ENCODE assay signal across 9 mouse cellular contexts in genomic region chr19:7136714-7137498, GRCm38 (mm10). TPM values are rescaled to one million over a fixed set of nuclear protein-coding genes. Genes with fewer than 3 reads are reported as not detected.
DNase-seq lines count a peak whose midpoint lies in the region; ATAC-seq and TF ChIP-seq lines count a peak whose summit lies in the region.
"Had no signal": no experiment of that assay in that cellular context is flagged by ENCODE, and none has a peak within 500 bp of the region (broad histone marks: within the 10 kb centered on the region; RNA-seq: fewer than 3 reads in every experiment).

No protein-coding gene starts in this region.

- TF ChIP-seq CTCF in cerebellum, adult 2 months (IDR thresholded peaks at IDR 0.05; ENCODE audit: borderline replicate concordance, insufficient read depth, low read depth, low read length) = no peak

- no peaks in the 10 kb centered on the region for H3K9me3 ChIP-seq in liver, embryonic 12.5 days (replicated peaks)

- no peak for DNase-seq in cerebellum, adult 2 months
- no peak for DNase-seq in cerebellum, postnatal 10 days
- DNase-seq in ES-CJ7 (ENCODE audit: low read depth, low spot score) = peak; percentile 30
- peak; percentile 90 for DNase-seq in kidney, adult 11 months
- DNase-seq in B cell, adult 2 months = no peak
- DNase-seq in thymus, postnatal 4 days = no peak

- no peak overlapping the region for H3K9ac ChIP-seq in liver, embryonic 12.5 days

- ATAC-seq in liver, embryonic 12.5 days = peak; percentile 25; the same call in 1 of the 2 replicates
- ATAC-seq in megakaryocyte, adult 5-6 weeks (ENCODE audit: poor library complexity, severe bottlenecking) = no peak

- no peaks in the 10 kb centered on the region for H3K36me3 ChIP-seq in liver, embryonic 12.5 days

- H3K27ac ChIP-seq in cerebellum, adult 2 months (ENCODE audit: insufficient read depth, low read length) = peak overlapping the region; percentile 21
- H3K27ac ChIP-seq in liver, embryonic 12.5 days = no peak overlapping the region

- H3K27me3 ChIP-seq in cerebellum, adult 2 months (ENCODE audit: control insufficient read depth, insufficient read depth, low read length) = no peaks in the 10 kb centered on the region
- peaks cover 89% of the 10 kb centered on the region for H3K27me3 ChIP-seq in liver, embryonic 12.5 days (replicated peaks)

- H3K4me1 ChIP-seq in cerebellum, adult 2 months (ENCODE audit: control insufficient read depth, insufficient read depth, low read length) = peaks cover 67% of the 10 kb centered on the region
- H3K4me1 ChIP-seq in liver, embryonic 12.5 days = peaks cover 30% of the 10 kb centered on the region

- no peak for TF ChIP-seq POLR2A in cerebellum, adult 2 months (IDR thresholded peaks at IDR 0.05; ENCODE audit: borderline replicate concordance, insufficient read depth, low read length)

- whole genome bisulfite sequencing in cerebellum, adult 2 months = 55% methylated on average over 14 of the region's 14 CpGs
- 29% methylated on average over 14 of the region's 14 CpGs for WGBS in liver, embryonic 12.5 days (ENCODE audit: insufficient replicate concordance)

- H3K4me3 ChIP-seq in cerebellum, adult 2 months (replicated peaks; ENCODE audit: insufficient read depth, low read depth, low read length) = no peak overlapping the region
- no peak overlapping the region for H3K4me3 ChIP-seq in liver, embryonic 12.5 days

- H3K4me2 ChIP-seq in liver, embryonic 12.5 days = no peak overlapping the region

RNA-seq across cellular contexts. Expression of gene Flrt1, which starts 31.4 kb away (rescaled TPM):
- polyA plus RNA-seq in cerebellum, adult 2 months (2012; rRNA removed) = 5.4 and 6.2 TPM in 2 replicates
- 0.23 TPM in 2 replicates for polyA plus RNA-seq in liver, embryonic 12.5 days (2016; fragmentation: Nextera tagmentation; extraction: Ambion mirVana)
- total RNA-seq in megakaryocyte, adult 5-6 weeks (2015) = not detected in 2 replicates
- total RNA-seq in megakaryocyte, adult 5-6 weeks (2017) = not detected in 2 replicates
- total RNA-seq: common myeloid progenitor, adult 5-6 weeks had no signal

Comparison
In these comparisons a context has a peak if more than half of its experiments do, and no peak if none do; other contexts are left out.
1. DNase-seq: peak in ES-CJ7 (single experiment) and kidney, adult 11 months (single experiment); none in cerebellum, adult 2 months (0 of 2), cerebellum, postnatal 10 days (0 of 2), B cell, adult 2 months (0 of 2) and thymus, postnatal 4 days (single experiment).